Mouse (Mus musculus) liver (tissue): ENCODE data around the gene Pllp.

Source experiments
- DNase-seq: peaks from one replicate; pipeline ENCODE4 v3.0.0-alpha.2; 2020; ENCODE audit warnings: mixed read lengths

Gene Pllp

GRCm38 (mm10) chr8:94695994-94696384 lies at the start of gene Pllp:
Gene Pllp (minus strand): TSS chr8:94696278.
- DNase-seq = peak; percentile 69

DNA sequence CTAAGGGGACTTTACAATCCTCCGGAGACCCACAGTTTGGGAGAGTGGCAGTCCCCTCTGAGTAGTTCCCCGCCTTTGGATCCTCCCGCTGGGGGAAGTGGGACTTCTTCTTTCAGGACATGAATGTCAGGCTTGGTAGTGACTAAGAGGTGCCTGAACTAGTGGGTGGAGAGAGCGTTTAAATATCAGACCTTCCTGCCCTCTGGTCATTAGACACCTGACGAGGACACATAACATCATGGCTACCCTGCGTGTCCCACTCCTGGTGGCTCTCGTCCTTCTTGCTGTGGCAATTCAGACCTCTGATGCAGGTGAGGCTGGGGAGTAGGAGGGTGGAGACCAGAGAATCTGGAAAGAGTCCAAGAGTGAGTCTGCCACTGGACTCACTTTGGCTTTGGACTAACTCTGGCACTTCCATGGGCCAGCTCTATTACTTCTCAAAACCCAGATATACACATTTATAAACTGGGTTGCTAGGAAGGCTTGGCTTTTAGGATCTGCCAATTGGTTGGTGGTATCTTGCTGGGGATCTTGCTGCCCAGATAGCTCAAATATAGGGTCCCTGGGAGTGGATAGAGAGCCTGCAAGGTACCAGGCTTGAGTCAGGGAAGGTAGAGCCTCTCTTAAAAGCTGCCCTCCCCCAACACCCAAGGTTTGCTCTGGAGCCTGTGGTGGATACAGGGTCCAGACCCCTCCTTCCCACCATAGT lies 49.6 kb upstream of the Pllp start, which contains the start of gene Ccl22:
Ccl22 (plus strand) TSS at position 115 of the 709 bp plus-strand sequence.
- DNase-seq = no peak

GRCm38 (mm10) chr8:94744972-94745371 lies 48.9 kb upstream of the Pllp start:
- DNase-seq = no peak

DNA sequence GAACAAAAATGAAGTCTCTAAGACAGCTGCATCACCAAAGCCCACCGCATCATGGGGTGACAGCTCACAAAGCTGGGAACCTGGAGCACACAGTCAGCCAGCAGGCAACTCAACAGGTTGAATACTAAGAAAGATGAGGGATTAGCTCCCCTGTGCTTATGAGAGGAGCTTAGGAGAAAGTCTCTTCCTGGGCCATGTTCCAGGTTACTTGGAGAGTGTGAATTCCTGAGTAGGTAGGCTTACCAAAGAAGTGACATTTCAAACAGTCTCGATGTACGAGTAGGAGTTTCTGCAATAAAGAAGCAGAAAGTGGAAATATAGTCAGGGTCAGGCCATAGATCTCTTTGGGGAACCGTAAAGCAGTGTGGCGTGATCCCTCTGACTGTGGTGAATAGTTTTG lies 48.4 kb upstream of the Pllp start:
- no peak for DNase-seq

DNA sequence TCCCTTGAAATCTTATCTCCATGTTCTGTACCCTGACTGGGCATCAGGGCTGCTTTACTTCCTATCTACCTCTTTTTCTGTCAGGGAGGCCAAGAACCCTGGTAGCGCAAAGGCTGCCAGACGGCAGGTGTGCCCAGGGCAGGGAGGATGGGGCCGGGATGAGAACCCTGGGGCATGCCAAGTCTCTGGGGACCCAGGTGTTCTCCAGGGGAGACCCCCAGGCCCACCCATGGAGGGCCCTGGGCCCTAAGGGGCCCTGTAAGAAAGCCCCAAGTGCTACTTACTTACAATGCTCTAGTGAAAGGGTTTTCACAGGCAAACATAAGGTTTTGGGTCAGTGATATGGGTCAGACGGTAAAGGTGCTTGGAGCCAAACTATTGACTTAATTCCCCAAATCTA lies 45.6 kb upstream of the Pllp start:
- DNase-seq = no peak

DNA sequence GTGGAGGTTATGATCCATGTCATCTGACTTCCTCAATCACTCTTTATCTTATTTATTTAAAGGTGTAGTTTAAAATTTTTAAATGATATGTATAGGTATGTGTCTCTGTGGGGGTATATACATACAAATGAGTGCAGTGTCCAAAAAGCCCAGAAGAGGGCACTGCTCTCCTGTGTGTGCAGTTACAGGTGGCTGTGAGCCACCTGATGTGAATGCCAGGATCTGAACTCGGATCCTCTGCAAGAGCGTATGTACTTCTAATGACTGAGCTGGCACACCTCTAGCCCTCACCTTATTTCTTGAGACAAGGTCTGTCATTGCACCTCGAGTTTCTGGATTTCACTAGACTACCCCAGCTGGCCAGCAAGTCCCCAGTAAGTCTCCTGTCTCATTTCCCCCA lies 44.5 kb upstream of the Pllp start:
- no peak for DNase-seq

- no peak for DNase-seq
Observed at GRCm38 (mm10) chr8:94739829-94740228, 43.8 kb upstream of the Pllp start.

DNA sequence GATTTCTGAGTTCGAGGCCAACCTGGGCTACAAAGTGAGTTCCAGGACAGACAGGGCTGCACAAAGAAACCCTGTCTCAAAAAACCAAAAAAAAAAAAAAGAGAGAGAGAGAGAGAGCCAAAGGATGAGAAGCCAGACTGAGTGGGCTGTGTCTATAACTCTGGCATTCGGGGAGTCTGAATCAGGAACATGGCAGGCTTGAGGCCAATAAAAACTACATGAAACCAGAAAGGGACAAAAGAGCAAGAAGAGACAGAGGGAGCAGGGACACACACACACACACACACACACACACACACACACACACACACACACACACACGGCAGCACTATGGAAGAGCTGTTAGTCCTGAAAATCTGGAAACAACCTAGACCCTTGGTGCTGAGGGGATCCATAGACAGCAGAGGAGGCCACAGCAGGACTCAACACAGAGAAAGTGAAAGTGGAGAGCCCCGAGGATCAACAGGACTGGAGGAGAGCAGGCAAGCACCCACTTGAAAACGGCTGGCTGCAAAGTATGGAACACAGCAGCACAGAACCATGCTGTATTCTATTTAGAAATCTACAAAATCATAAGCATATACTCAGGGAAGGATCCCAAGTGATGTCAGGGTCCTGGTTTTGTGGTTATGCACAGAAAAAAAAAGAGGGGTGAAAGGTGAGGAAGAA lies 39.5 kb upstream of the Pllp start:
- DNase-seq = peak; percentile 29

DNA sequence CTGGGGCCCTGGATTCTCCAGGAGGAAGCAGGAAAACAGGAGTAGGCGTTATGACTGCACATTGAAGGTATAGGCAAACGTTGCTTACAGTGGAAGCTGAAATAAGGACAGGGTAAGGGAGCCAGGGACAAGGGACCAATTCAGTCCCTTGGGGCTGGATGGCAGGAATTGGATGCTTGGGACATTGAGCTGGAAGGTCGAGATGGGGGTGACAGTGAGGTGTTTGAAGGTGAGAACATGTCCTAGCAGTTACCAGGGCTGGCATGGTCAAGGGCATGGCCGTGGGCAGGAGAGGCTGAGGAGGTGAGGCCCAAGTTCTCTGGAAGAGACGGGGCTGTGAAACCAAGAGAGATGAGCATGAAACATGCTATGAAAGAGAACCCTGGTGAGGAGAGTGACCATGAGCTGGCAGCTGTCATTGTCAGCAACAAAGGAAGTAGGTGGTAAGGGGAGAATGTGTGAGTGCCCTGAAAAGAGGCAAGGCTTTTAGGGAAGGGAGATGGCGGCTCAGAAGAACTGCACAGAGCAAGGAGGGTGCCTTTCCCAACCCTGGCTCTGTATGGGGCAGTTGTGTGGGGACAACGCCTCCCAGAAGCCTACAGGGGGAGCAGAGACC lies 38.8 kb upstream of the Pllp start:
- peak; percentile 27 for DNase-seq

DNA sequence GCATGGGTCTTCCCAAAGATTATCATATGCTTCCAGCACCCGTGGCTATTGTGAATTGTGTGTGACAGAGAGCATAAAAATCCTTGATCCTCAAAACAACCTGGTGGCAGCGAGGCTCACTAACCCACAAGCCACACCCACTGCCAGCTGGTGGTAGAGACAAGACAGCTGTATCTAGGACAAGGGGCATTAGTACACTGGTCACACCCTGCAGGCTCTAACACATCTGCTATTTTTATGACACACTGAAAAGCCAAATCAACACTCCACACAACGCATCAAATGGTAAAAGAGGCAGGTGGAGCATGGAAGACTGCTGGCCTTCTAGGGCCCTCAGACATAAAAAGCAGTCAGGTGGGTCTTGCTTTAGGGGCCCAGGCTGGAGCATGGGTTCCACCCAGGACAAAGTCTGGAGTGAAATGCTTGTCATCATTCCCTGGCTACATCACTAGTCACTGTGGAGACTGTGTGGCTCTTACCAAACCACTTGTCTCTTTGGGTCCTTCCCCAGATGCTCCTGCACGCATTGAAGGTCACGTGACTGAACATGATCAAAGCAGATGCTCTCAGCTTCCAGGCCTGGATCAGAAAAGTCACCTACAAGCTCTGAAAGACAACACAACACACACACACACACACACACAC lies 37.9 kb upstream of the Pllp start:
- peak; percentile 92 for DNase-seq

- DNase-seq = peak; percentile 72
Observed at GRCm38 (mm10) chr8:94729301-94729700, 33.2 kb upstream of the Pllp start.

DNA sequence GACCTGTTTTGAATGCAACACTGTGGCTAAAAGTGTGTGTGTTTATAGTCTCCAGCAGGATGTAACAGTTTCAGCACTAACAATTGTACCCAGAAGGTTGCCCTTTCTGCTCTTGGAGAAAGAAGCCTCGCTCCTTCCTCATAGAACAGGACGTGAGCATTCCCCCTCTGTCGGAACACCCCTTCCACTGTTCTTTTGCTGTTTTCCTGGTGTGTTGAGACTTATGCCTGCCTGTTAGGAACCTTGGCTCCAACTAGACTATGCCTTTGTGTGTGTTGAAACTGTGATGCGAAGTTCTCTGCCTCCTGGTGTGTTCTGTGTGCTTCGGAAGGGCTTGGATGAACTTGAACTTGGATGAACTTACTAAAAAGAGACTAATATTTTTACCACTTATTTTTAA lies 29.9 kb upstream of the Pllp start:
- no peak for DNase-seq

- no peak for DNase-seq
Observed at GRCm38 (mm10) chr8:94716841-94717240, 20.8 kb upstream of the Pllp start.

GRCm38 (mm10) chr8:94715871-94716270 lies 19.8 kb upstream of the Pllp start:
- no peak for DNase-seq

- no peak for DNase-seq
Observed at GRCm38 (mm10) chr8:94714556-94714955, 18.5 kb upstream of the Pllp start.

- no peak for DNase-seq
Observed at GRCm38 (mm10) chr8:94711160-94711718, 15.2 kb upstream of the Pllp start.

DNA sequence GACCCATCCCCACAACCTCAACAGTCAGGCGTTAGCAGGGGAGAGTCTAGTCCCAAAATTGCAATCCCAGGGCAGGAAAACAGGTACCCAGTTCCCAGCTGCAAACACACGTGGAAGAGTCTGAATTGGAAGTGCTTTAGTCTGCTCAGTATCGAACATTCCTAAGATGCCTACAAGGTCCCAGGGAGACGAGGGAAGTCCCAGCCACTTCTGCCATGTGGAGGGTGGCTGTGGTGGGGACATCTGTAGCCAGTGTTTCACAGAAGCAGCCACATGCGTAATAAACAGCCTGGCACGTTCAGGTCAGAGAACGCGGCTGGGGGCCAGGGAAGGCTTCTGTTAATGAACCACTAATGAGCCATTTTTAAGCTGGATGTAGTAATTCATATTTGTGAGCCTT lies 14.3 kb upstream of the Pllp start:
- no peak for DNase-seq

- no peak for DNase-seq
Observed at GRCm38 (mm10) chr8:94706732-94707395, 10.8 kb upstream of the Pllp start.

GRCm38 (mm10) chr8:94705581-94706245 lies 9.6 kb upstream of the Pllp start:
- no peak for DNase-seq

DNA sequence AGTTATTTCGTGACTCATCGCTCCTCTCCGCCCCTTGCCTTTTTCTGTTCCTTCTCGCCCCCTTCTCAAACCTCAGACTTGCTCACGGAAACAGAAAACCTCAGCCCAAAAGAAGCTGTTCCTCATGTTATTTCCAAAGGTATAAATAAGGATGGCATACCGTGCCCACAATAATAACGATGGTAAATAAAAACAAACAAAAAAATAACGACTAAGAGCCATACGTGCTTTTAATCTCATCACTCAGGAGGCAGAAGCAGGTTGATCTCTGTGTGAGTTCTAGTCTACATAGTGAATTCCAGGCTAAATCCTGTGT lies 8.5 kb upstream of the Pllp start:
- DNase-seq = no peak

GRCm38 (mm10) chr8:94703972-94704668 lies 8.0 kb upstream of the Pllp start:
- peak; percentile 97 for DNase-seq
